Mouse (Mus musculus) layer of hippocampus, adult 11-12 months (tissue): ENCODE measurements at regions not wholly inside any gene's neighbourhood (a gene's known extent, or its start where the extent isn't known, plus 50 kb on each side); places are given as distances from the start of the nearest gene placed in this dataset.

Experiments
- DNase-seq: peaks from one replicate; pipeline ENCODE4 v3.0.0; 2022; ENCODE audit warnings: low spot score

GRCm38 (mm10) chr1:72000741-72001140 lies 211.4 kb downstream of the Mreg start:
- DNase-seq, result no peak

- no peak for DNase-seq
These were observed 215.3 kb downstream of the Mreg start for GRCm38 (mm10) chr1:71996828-71997227.

- DNase-seq, result no peak
These were observed 215.9 kb downstream of the Mreg start for GRCm38 (mm10) chr1:71996234-71996619.

- no peak for DNase-seq
These were observed 216.4 kb downstream of the Mreg start for GRCm38 (mm10) chr1:71995573-71996233.

GRCm38 (mm10) chr1:71990936-71991335 lies 221.2 kb downstream of the Mreg start:
- no peak for DNase-seq

GRCm38 (mm10) chr1:71988086-71988485 lies 224.0 kb downstream of the Mreg start:
- no peak for DNase-seq

GRCm38 (mm10) chr1:71986047-71986446 lies 226.1 kb downstream of the Mreg start:
- no peak for DNase-seq

- no peak for DNase-seq
These were observed 228.3 kb downstream of the Mreg start for GRCm38 (mm10) chr1:71983786-71984185.

- no peak for DNase-seq
These were observed 229.5 kb downstream of the Mreg start for GRCm38 (mm10) chr1:71982423-71983262.

GRCm38 (mm10) chr1:71980624-71981023 lies 231.5 kb downstream of the Mreg start:
- DNase-seq, result no peak

GRCm38 (mm10) chr1:71979261-71979660 lies 232.8 kb downstream of the Mreg start:
- no peak for DNase-seq

GRCm38 (mm10) chr1:71977361-71977760 lies 234.7 kb downstream of the Mreg start:
- no peak for DNase-seq

GRCm38 (mm10) chr1:71974715-71975114 lies 237.4 kb downstream of the Mreg start:
- DNase-seq, result no peak

GRCm38 (mm10) chr1:71971943-71972342 lies 240.2 kb downstream of the Mreg start:
- DNase-seq, result no peak

GRCm38 (mm10) chr1:71970771-71971170 lies 241.3 kb downstream of the Mreg start:
- no peak for DNase-seq

- DNase-seq, result no peak
These were observed 244.5 kb downstream of the Mreg start for GRCm38 (mm10) chr1:71967574-71968104.

GRCm38 (mm10) chr1:71964450-71965126 lies 247.5 kb downstream of the Mreg start:
- DNase-seq, result no peak

- DNase-seq, result no peak
These were observed 255.2 kb downstream of the Mreg start for GRCm38 (mm10) chr1:71956940-71957339.

- DNase-seq, result no peak
These were observed 256.8 kb downstream of the Mreg start for GRCm38 (mm10) chr1:71955331-71955730.

GRCm38 (mm10) chr1:71953292-71953691 lies 258.8 kb downstream of the Mreg start:
- DNase-seq, result no peak

GRCm38 (mm10) chr1:71949549-71949948 lies 262.6 kb downstream of the Mreg start:
- DNase-seq, result no peak

GRCm38 (mm10) chr1:71948686-71949085 lies 263.4 kb downstream of the Mreg start:
- no peak for DNase-seq

- no peak for DNase-seq
These were observed 264.6 kb downstream of the Mreg start for GRCm38 (mm10) chr1:71947506-71947905.
